Mouse (Mus musculus) heart, postnatal 0 days (tissue): ENCODE results near the gene Rtel1. TPM values are rescaled to one million over a fixed set of nuclear protein-coding genes. Genes with fewer than 3 reads are reported as not detected.

Source experiments
- ATAC-seq: fragments of 200-750 bp; cut with Nextera tagmentation; 2 replicates; pipeline ENCODE4 v1.8.0; 2017; ENCODE audit warnings: low read depth, moderate number of reproducible peaks, moderate library complexity; ENCODE audit not compliant: insufficient read depth
- DNase-seq: peaks from one replicate; pipeline ENCODE4 v3.0.0-alpha.2; 2016; ENCODE audit warnings: low spot score
- H3K27ac ChIP-seq: fragments of 300-500 bp; sonication (generic); 2 replicates; pipeline ENCODE4 v1.5.1; 2014; ENCODE audit warnings: low read depth, mild to moderate bottlenecking
- H3K27me3 ChIP-seq: fragments of 300-500 bp; sonication (generic); 2 replicates; pipeline ENCODE4 v1.6.1; 2014; ENCODE audit warnings: low read length, mixed read lengths; ENCODE audit not compliant: control insufficient read depth, insufficient read depth
- H3K36me3 ChIP-seq: fragments of 300-500 bp; sonication (generic); replicated peaks from 2 replicates; pipeline ENCODE4 v1.6.1; 2014; ENCODE audit warnings: low read length, mixed read lengths; ENCODE audit not compliant: control insufficient read depth, insufficient read depth
- H3K4me1 ChIP-seq: fragments of 300-500 bp; sonication (generic); 2 replicates; pipeline ENCODE4 v1.6.1; 2014; ENCODE audit warnings: antibody characterized with exemption; ENCODE audit not compliant: control insufficient read depth, insufficient read depth
- H3K4me2 ChIP-seq: fragments of 300-500 bp; sonication (generic); 2 replicates; pipeline ENCODE4 v1.6.1; 2014; ENCODE audit warnings: low read depth, mild to moderate bottlenecking, low read length, moderate library complexity
- H3K4me3 ChIP-seq: fragments of 300-500 bp; sonication (generic); 2 replicates; pipeline ENCODE4 v1.5.1; 2014; ENCODE audit warnings: low read depth, low read length
- H3K9ac ChIP-seq: fragments of 300-500 bp; sonication (generic); replicated peaks from 2 replicates; pipeline ENCODE4 v1.6.1; 2014; ENCODE audit warnings: low read depth, low read length, mixed read lengths
- H3K9me3 ChIP-seq: fragments of 300-500 bp; sonication (generic); replicated peaks from 2 replicates; pipeline ENCODE4 v1.6.1; 2016; ENCODE audit warnings: low read length; ENCODE audit not compliant: control insufficient read depth
- CTCF ChIP-seq: IDR thresholded peaks from 2 replicates; pipeline ENCODE4 v1.5.1; 2016; ENCODE audit warnings: antibody characterized with exemption, control low read depth, low read depth
- EP300 ChIP-seq: IDR thresholded peaks from 2 replicates; pipeline ENCODE4 v1.6.1; 2016; ENCODE audit warnings: antibody characterized with exemption, low read depth
- WGBS: fragments of 180-500 bp; shearing (Covaris S2); extraction: QIAGEN DNeasy Blood & Tissue Kit; methylation state at CpG from one replicate; pipeline ENCODE4 v1.1.7; 2014; 5-methylcytosine and 5-hydroxymethylcytosine counted together
- polyA plus RNA-seq: library from polyadenylated mRNA; unstranded; fragments of >200 nt; fragmentation: Nextera tagmentation; extraction: Ambion mirVana; gene quantifications from 2 replicates; pipeline ENCODE4 v1.2.1, GENCODE M21; 2015
- total RNA-seq: library from RNA; depleted of rRNA; stranded (reverse); fragments of >200 nt; gene quantifications from 2 replicates; pipeline ENCODE4 v1.2.3, GENCODE M21; 2014; ENCODE audit warnings: low replicate concordance; rRNA removed

Rtel1 gene
- total and polyA plus RNA-seq, 2 experiments from 2014 or later, result 10.0 to 53.1 TPM

DNA sequence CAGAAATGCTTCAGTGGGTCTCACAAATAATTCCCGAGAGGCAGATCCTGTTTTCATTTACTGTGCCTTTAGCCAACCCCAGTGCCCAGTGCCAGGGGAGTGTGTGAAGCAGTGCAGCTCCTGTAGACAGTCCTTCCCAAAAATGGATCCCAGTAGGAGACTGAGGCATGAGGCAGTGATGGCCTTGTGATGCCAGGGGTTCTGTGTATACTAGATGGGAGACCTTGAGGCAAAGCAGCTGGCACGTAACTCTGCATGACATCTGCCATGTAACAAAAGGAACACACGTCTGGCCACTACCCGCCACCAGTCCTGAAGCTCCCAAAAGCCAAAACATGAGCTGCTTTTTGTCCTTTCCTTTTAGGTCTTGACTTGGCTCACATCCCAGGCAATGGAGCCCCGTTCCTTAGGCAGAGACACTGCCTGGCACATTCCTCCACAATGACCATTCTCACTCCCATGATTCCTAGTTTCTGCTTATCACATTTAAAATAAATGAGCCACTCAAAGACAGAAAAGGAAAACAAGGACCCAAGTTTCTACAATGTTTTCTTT, 77.7 kb downstream of the Rtel1 start:
- Histone ChIP-seq H3K36me3 (0 out of 2 replicates have a peak, but pooled peaks cover 21% of the 10 kb centered on the region), H3K4me2 (0 out of 2 replicates have a peak overlapping the region, but pooled peaks have one; percentile 30), H3K4me1 (peaks cover 11% of the 10 kb centered on the region), H3K9ac (no peak overlapping the region), H3K9me3 (no peaks in the 10 kb centered on the region), H3K4me3 (no peak overlapping the region), H3K27me3 (no peaks in the 10 kb centered on the region), H3K27ac (peak overlapping the region; percentile 70)
- ATAC-seq, result peak; percentile 58
- peak; percentile 50 for DNase-seq
- TF ChIP-seq EP300, result no peak
- TF ChIP-seq CTCF, result no peak
- 28% methylated on average over 5 of the region's 5 CpGs for WGBS

- no peak for TF ChIP-seq CTCF
- TF ChIP-seq EP300, result no peak
- Histone ChIP-seq H3K9me3 (no peaks in the 10 kb centered on the region), H3K27me3 (no peaks in the 10 kb centered on the region), H3K9ac (no peak overlapping the region), H3K36me3 (no peaks in the 10 kb centered on the region; the same call in 1 of the 2 replicates), H3K4me1 (peaks cover 6% of the 10 kb centered on the region), H3K27ac (no peak overlapping the region), H3K4me2 (no peak overlapping the region), H3K4me3 (no peak overlapping the region)
- DNase-seq (no peak), ATAC-seq (no peak)
- WGBS, result 8% methylated on average over 1 of the region's 1 CpGs
Measured at GRCm38 (mm10) chr2:181401497-181401896, 82.0 kb downstream of the Rtel1 start.

- Histone ChIP-seq H3K27ac (no peak overlapping the region), H3K36me3 (no peaks in the 10 kb centered on the region; the same call in 1 of the 2 replicates), H3K4me1 (no peaks in the 10 kb centered on the region), H3K4me2 (no peak overlapping the region), H3K9me3 (no peaks in the 10 kb centered on the region), H3K9ac (no peak overlapping the region), H3K4me3 (no peak overlapping the region), H3K27me3 (no peaks in the 10 kb centered on the region)
- TF ChIP-seq EP300 (no peak), CTCF (no peak)
- DNase-seq (no peak), ATAC-seq (no peak)
- 84% methylated on average over 3 of the region's 3 CpGs for WGBS
Measured at GRCm38 (mm10) chr2:181403722-181404121, 84.2 kb downstream of the Rtel1 start.

Other genes with a start within 250 kb of the Rtel1 start
- gene Kcnq2, start 184.4 kb upstream of the Rtel1 start, total RNA-seq, result 0.04 and 0.08 TPM in 2 replicates
- not detected in 2 replicates for gene Kcnq2, start 184.4 kb upstream of the Rtel1 start, polyA plus RNA-seq
- gene Eef1a2, start 162.7 kb upstream of the Rtel1 start, total RNA-seq, result 263 and 291 TPM in 2 replicates
- 19.9 and 21.6 TPM in 2 replicates for gene Eef1a2, start 162.7 kb upstream of the Rtel1 start, polyA plus RNA-seq
- 154 and 155 TPM in 2 replicates for gene Ppdpf, start 132.5 kb upstream of the Rtel1 start, total RNA-seq
- 145 and 157 TPM in 2 replicates for gene Ppdpf, start 132.5 kb upstream of the Rtel1 start, polyA plus RNA-seq
- gene Ptk6, start 117.0 kb upstream of the Rtel1 start, total RNA-seq, result not detected in 2 replicates
- gene Ptk6, start 117.0 kb upstream of the Rtel1 start, polyA plus RNA-seq, result not detected in 2 replicates
- gene Srms, start 106.6 kb upstream of the Rtel1 start, total RNA-seq, result 0.04 TPM in 1 of 2 replicates, not detected in the other
- 0.08 and 0.10 TPM in 2 replicates for gene Srms, start 106.6 kb upstream of the Rtel1 start, polyA plus RNA-seq
- not detected in 2 replicates for gene Fndc11, start 99.7 kb upstream of the Rtel1 start, total RNA-seq
- not detected in 2 replicates for gene Fndc11, start 99.7 kb upstream of the Rtel1 start, polyA plus RNA-seq
- 19.4 and 23.5 TPM in 2 replicates for gene Helz2, start 77.7 kb upstream of the Rtel1 start, total RNA-seq
- 0.74 and 0.90 TPM in 2 replicates for gene Helz2, start 77.7 kb upstream of the Rtel1 start, polyA plus RNA-seq
- 13.4 and 13.5 TPM in 2 replicates for gene Gmeb2, start 31.7 kb upstream of the Rtel1 start, total RNA-seq
- 4.5 and 4.6 TPM in 2 replicates for gene Gmeb2, start 31.7 kb upstream of the Rtel1 start, polyA plus RNA-seq
- gene Stmn3, start 5.2 kb upstream of the Rtel1 start, total RNA-seq, result 0.31 and 2.0 TPM in 2 replicates
- 0.16 and 0.78 TPM in 2 replicates for gene Stmn3, start 5.2 kb upstream of the Rtel1 start, polyA plus RNA-seq
- gene Zgpat, start 45.2 kb downstream of the Rtel1 start, total RNA-seq, result 26.0 and 38.4 TPM in 2 replicates
- 18.7 and 19.2 TPM in 2 replicates for gene Zgpat, start 45.2 kb downstream of the Rtel1 start, polyA plus RNA-seq
- 11.4 and 17.9 TPM in 2 replicates for gene Arfrp1, start 45.7 kb downstream of the Rtel1 start, total RNA-seq
- gene Arfrp1, start 45.7 kb downstream of the Rtel1 start, polyA plus RNA-seq, result 54.8 and 59.4 TPM in 2 replicates
- 11.1 and 21.1 TPM in 2 replicates for gene Lime1, start 60.3 kb downstream of the Rtel1 start, total RNA-seq
- gene Lime1, start 60.3 kb downstream of the Rtel1 start, polyA plus RNA-seq, result 5.9 and 7.6 TPM in 2 replicates
- gene Zbtb46, start 139.7 kb downstream of the Rtel1 start, total RNA-seq, result 13.3 and 18.4 TPM in 2 replicates
- 6.7 and 7.5 TPM in 2 replicates for gene Zbtb46, start 139.7 kb downstream of the Rtel1 start, polyA plus RNA-seq
- gene Abhd16b, start 173.5 kb downstream of the Rtel1 start, total RNA-seq, result not detected in 2 replicates
- 0.16 TPM in 1 of 2 replicates, not detected in the other for gene Abhd16b, start 173.5 kb downstream of the Rtel1 start, polyA plus RNA-seq
- 58.2 and 82.3 TPM in 2 replicates for gene Tpd52l2, start 177.4 kb downstream of the Rtel1 start, total RNA-seq
- gene Tpd52l2, start 177.4 kb downstream of the Rtel1 start, polyA plus RNA-seq, result 101 and 103 TPM in 2 replicates
- 146 and 190 TPM in 2 replicates for gene Dnajc5, start 200.7 kb downstream of the Rtel1 start, total RNA-seq
- gene Dnajc5, start 200.7 kb downstream of the Rtel1 start, polyA plus RNA-seq, result 60.0 and 72.6 TPM in 2 replicates